Mouse (Mus musculus) Patski (cell line): ENCODE results near the gene Trhr2. TPM values are rescaled to one million over a fixed set of nuclear protein-coding genes. Genes with fewer than 3 reads are reported as not detected.
A peak's percentile ranks its signal among the peaks of the same experiment; 100 is the strongest.

Source experiments
- ATAC-seq: fragments of 100-300 bp; one replicate; pipeline ENCODE4 v1.8.0; 2021
- CTCF ChIA-PET: fragments of 350-600 bp; sonication (Branson Sonifier 250); formaldehyde crosslinking; loops from one replicate; lab custom pipeline; 2022; ENCODE audit warnings: inconsistent platforms; lab: Charles Lee
- POLR2A ChIA-PET: fragments of 350-600 bp; sonication (Branson Sonifier 250); formaldehyde crosslinking; loops from one replicate; lab custom pipeline; 2022; ENCODE audit warnings: antibody characterized with exemption, inconsistent platforms; lab: Charles Lee
- DNase-seq: peaks from one replicate; pipeline ENCODE4 v3.0.0-alpha.2; 2011; ENCODE audit warnings: low read depth, low spot score
- H3K27me3 ChIP-seq: fragments of 371-371 bp; one replicate; pipeline ENCODE4 v1.5.1; 2021
- CTCF ChIP-seq: fragments of 100-300 bp; IDR thresholded peaks from one replicate; pipeline ENCODE4 v1.5.1; 2021
- in situ Hi-C: fragments of 300-500 bp; cut with MboI; formaldehyde crosslinking; loops from 3 replicates; pipeline ENCODE4 v1.11.1; 2018; ENCODE audit warnings: low pct_unique_long_range_greater_than_20kb, mixed read lengths
- polyA plus RNA-seq: library from polyadenylated mRNA; unstranded; gene quantifications from one replicate; pipeline ENCODE4 v1.2.3, GENCODE M21; 2021

The Trhr2 gene
- polyA plus RNA-seq, 1 experiment from 2014 or later: 0.23 TPM

DNA sequence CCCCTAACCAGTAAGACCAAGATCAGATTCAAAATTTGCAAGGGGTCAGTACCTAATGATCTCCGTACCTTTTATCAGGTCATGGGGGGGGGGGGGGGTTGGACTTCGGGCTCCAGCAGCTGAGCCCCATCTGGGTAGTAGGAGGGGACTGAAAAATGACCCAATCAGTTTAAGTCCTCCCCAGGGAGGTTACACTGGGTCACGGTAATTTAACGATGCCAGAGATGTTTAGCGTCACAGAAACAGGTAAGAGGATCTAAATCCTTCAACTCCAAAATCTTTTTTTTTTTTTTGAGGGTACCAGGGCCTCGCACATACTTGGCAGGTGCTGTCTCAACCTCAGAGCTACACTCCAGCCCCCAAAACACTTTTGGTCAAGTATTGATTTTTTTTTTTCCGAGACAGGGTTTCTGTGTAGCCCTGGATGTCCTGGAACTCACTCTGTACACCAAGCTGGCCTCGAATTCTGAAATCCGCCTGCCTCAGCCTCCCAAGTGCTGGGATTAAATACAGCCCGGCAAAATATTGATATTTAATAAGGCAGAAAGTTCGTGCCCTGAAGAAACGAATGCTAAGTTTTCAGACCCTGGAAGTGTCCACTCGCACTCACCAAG lies 15.3 kb upstream of the Trhr2 start:
- in situ Hi-C loops: loop anchor here (5.0 kb wide), 1 partner anchor 84 kb away; no protein-coding TSS in a partner anchor
- no peaks in the 10 kb centered on the region for H3K27me3 ChIP-seq
- ChIA-PET POLR2A (interaction anchor here (0.7 to 1.6 kb wide), 4 partner anchors 9 to 43 kb away, joined by 3 to 5 read pairs (median 4); no protein-coding TSS in a partner anchor), CTCF (interaction anchor here (1.5 kb wide), 1 partner anchor 43 kb away, joined by 3 read pairs; no protein-coding TSS in a partner anchor)
- TF ChIP-seq CTCF: no peak
- DNase-seq (no peak), ATAC-seq (no peak)

DNA sequence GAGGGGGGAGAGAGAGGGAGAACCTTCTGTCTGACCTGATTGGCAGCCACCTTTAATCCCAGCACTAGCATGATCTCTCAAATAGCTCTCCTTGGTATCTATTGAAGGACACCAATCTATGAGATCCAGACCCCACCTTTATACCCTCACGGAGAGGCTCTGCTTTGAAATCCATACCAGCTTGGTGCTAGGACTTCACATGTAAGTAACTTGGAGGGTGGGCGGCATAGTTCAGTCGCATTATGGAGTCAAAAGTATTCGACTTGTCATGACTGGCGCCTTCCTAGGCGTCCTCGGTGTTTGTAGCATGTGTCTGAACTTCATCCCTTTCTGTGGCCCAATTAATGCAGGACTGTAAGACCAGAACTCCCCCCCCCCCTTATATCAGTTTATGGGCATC lies 14.8 kb upstream of the Trhr2 start:
- CTCF ChIA-PET: interaction anchor here (1.5 kb wide), 1 partner anchor 42 kb away, joined by 3 read pairs; no protein-coding TSS in a partner anchor
- H3K27me3 ChIP-seq: no peaks in the 10 kb centered on the region
- no peak for ATAC-seq
- TF ChIP-seq CTCF: no peak
- no peak for DNase-seq
- POLR2A ChIA-PET: interaction anchor here (0.7 to 1.0 kb wide), 3 partner anchors 8 to 42 kb away, joined by 4 to 5 read pairs (median 4); no protein-coding TSS in a partner anchor
- in situ Hi-C loops: loop anchor here (5.0 kb wide), 1 partner anchor 83 kb away; no protein-coding TSS in a partner anchor

DNA sequence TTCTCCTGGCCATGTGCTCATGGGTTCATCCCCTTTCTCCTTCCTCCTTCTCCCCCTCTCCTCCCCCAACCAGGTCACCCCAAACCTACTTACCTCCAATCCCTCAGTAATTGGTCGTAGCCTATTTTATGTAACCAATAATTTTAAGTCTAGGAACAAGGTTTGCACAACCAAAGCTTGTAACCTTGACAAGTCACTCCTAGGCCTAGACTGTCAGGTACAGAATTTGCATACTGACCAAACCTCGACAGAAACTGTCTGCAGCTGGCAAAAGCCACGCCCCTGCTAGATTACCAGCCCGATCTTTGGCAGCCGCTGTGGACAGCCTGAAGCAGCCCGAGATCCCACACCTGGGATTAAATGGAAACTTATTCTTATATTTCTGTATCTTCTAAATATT lies 11.2 kb upstream of the Trhr2 start:
- H3K27me3 ChIP-seq: no peaks in the 10 kb centered on the region
- ChIA-PET CTCF (interaction anchor here (1.2 to 1.6 kb wide), 2 partner anchors 39 to 102 kb away, joined by 3 read pairs; no protein-coding TSS in a partner anchor), POLR2A (no interaction called here)
- in situ Hi-C loops: no loop called here
- DNase-seq: no peak
- TF ChIP-seq CTCF: no peak
- no peak for ATAC-seq

DNA sequence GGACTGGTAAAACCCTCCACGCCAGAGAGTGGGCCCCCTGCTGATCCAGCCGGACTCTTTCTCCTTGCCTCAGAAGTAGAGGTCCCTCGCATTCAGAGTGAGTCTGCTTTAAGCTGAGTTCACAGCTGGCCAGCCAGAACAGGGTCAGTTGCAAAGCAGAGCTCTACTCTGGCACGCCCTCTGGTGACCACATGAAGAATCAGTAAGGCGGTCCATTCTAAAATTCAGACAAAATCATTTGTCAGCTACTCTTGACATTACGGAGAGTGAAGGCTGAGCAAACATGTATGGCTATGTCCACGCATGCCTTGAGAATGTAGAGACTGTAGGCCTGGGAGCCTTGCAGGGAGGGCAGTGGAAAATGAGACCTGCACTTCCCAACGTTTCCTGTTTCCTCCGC lies 9.1 kb upstream of the Trhr2 start:
- POLR2A ChIA-PET: interaction anchor here (0.9 kb wide), 1 partner anchor 22 kb away, joined by 3 read pairs; no protein-coding TSS in a partner anchor
- TF ChIP-seq CTCF: peak; percentile 89
- no peaks in the 10 kb centered on the region for H3K27me3 ChIP-seq
- ATAC-seq (peak; percentile 54), DNase-seq (no peak)
- in situ Hi-C loops: no loop called here
- CTCF ChIA-PET: interaction anchor here (1.0 to 4.8 kb wide), 14 partner anchors 9 to 391 kb away, joined by 3 to 16 read pairs (median 7); partner anchors contain the start of gene Trhr2

DNA sequence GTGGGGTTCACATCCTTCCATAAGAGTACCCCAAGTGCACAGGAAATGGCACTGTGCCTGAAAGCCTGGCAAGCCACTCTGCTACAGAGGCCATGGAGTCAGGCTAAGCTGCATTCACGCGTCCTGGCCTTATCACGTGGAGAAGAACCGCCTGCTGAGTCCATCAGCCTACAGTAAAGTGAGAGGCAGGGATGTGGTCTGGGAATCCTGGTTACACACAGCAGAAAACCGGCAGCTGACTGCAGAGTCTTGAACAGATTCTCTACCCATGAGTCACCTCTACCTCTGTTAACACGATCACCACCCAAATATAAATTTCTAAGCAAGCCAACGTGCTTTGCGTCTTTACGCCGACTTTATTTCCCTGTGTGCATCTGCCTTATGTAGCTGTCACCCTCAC lies 7.9 kb upstream of the Trhr2 start:
- ChIA-PET POLR2A (interaction anchor here (0.8 kb wide), 1 partner anchor 76 kb away, joined by 5 read pairs; no protein-coding TSS in a partner anchor), CTCF (interaction anchor here (1.4 to 4.8 kb wide), 9 partner anchors 9 to 390 kb away, joined by 5 to 16 read pairs (median 9); partner anchors contain the start of gene Trhr2)
- DNase-seq (no peak), ATAC-seq (no peak)
- no peaks in the 10 kb centered on the region for H3K27me3 ChIP-seq
- in situ Hi-C loops: no loop called here
- no peak for TF ChIP-seq CTCF

DNA sequence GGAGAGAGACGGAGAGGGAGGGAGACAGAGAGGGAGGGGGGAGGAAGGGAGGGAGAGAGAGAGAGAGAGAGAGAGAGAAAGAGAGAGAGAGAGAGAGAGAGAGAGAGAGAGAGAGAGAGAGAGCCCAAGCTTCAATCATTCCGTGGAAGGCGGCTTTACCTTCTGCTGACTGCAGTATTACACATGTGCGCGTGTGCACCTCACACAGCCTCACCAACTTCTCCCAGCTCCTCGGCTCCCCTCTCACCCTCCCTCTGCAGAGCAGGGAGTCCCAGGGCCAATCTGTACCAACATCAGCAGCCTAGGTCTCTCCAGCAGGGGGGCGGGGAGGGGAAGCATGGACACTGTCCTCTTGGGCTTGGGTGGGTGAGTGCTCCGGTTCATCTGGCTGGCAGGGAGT lies 2.4 kb upstream of the Trhr2 start:
- no peaks in the 10 kb centered on the region for H3K27me3 ChIP-seq
- DNase-seq (no peak), ATAC-seq (no peak)
- ChIA-PET POLR2A (interaction anchor here (0.6 kb wide), 1 partner anchor 211 kb away, joined by 3 read pairs; no protein-coding TSS in a partner anchor), CTCF (no interaction called here)
- in situ Hi-C loops: no loop called here
- TF ChIP-seq CTCF: no peak

DNA sequence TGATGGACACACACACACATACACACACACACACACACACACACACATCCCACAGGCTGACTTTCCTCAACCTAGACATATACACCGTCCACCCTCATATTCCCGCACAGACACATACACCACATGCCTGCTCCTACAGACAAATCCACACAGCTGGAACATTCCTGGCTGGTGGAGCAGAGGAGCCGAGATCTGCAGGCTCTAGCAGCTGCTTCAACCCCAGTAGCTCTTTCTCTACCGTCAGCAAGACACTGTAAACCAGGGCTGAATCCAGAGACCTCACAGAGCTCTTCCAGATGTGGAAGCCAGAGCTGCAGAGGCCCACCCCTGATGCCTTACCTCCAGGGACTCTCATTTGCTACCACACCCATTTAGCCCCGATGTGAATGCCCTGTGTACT lies 1.7 kb upstream of the Trhr2 start:
- ATAC-seq (no peak), DNase-seq (no peak)
- H3K27me3 ChIP-seq: no peaks in the 10 kb centered on the region
- no peak for TF ChIP-seq CTCF
- POLR2A ChIA-PET: no interaction called here
- in situ Hi-C loops: no loop called here
- CTCF ChIA-PET: no interaction called here

DNA sequence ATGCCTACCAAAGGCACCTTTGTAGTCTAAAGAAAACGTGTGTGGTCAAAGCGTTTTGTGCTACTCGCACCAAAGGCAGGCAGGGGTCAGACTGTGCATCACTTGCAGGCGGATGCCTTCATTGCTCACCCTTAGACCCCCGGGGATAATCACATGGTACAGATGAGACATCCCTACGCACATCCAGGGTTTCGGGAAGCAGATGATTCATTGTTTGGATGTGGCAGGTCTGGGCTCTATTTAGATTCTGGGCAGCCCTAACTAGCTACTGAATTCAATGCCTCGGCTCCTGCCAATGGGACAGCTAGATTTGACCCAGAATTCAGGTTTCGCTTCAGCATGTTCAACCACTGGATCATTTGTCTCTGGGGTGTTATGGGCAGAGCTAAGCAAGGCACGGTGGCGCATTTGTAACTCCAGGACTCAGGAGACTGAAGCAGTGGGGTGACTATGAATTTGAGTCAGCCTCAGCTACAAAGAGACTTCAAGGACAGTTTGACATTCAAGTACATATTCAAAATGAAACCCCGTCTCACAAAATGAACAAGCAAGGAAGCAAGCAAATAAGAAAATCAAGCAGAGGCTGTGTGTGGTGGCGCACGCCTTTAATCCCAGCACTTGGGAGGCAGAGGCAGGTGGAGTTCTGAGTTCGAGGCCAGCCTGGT lies 1.3 kb downstream of the Trhr2 start:
- ChIA-PET POLR2A (no interaction called here), CTCF (interaction anchor here (1.5 to 3.2 kb wide), 2 partner anchors 10 to 19 kb away, joined by 3 to 16 read pairs; no protein-coding TSS in a partner anchor)
- TF ChIP-seq CTCF: no peak
- H3K27me3 ChIP-seq: no peaks in the 10 kb centered on the region
- in situ Hi-C loops: no loop called here
- ATAC-seq (peak; percentile 37), DNase-seq (peak; percentile 63)

DNA sequence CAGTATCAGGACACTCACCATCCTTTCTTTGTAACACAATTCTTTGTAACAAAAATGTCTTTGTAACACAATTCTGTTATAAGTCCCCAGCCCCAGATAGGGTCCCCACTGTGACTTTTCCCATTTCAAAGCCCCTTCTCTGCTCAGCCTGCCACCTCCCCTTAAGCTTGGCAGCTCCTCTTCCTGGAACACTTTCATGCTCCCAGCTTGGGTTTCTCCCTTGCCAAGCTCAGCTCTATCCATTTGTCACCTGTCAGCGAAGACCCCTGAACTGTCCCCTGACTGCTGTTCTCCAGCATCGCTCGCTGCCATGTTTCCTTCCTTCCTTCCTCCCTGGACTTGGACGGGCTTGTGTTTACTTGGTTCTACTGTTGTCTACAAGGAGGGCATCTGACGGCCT lies 2.9 kb downstream of the Trhr2 start:
- ChIA-PET CTCF (no interaction called here), POLR2A (no interaction called here)
- in situ Hi-C loops: no loop called here
- no peaks in the 10 kb centered on the region for H3K27me3 ChIP-seq
- ATAC-seq: no peak
- no peak for TF ChIP-seq CTCF
- no peak for DNase-seq

DNA sequence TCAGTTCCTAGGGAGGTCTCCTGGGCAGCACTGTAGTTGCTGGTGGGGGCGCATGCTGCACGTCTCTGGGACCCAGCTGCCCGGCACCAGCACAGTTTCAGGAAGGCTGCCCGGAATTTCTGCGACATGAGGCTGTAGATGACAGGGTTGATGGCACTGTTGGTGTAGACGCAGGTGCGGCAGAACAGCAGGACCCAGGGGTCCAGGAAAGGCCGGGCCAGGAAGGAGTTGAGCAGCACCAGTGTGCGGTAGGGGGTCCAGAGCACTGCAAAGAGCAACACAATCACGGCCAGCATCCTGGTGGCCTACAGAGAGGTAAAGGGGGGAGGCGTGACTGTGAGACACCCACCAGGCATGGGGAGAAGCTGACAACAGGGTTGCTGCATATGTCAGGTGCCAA lies 3.3 kb downstream of the Trhr2 start:
- CTCF ChIA-PET: interaction anchor here (0.7 kb wide), 1 partner anchor 16 kb away, joined by 3 read pairs; no protein-coding TSS in a partner anchor
- no peaks in the 10 kb centered on the region for H3K27me3 ChIP-seq
- POLR2A ChIA-PET: no interaction called here
- DNase-seq (no peak), ATAC-seq (no peak)
- in situ Hi-C loops: no loop called here
- TF ChIP-seq CTCF: no peak
